Mouse (Mus musculus): ENCODE measurements around the gene Rps27rt. TPM values are rescaled to one million over a fixed set of nuclear protein-coding genes. Genes with fewer than 3 reads are reported as not detected.

Rps27rt gene
- polyA plus RNA-seq, 1 experiment: 36.4 TPM

GRCm38 (mm10) chr9:115012367-115012766 lies 29.8 kb upstream of the Rps27rt start:
- no peak for DNase-seq
- TF ChIP-seq POLR2A (IDR thresholded peaks at IDR 0.05; ENCODE audit: borderline replicate concordance, insufficient read depth, low read length) (no peak), CTCF (IDR thresholded peaks at IDR 0.05; ENCODE audit: borderline replicate concordance, insufficient read depth, low read depth, low read length) (no peak)
- no peaks in the 10 kb centered on the region for H3K27me3 ChIP-seq (ENCODE audit: control insufficient read depth, insufficient read depth, low read length)
- peaks cover 18% of the 10 kb centered on the region; the same call in 1 of the 2 replicates for H3K4me1 ChIP-seq (ENCODE audit: control insufficient read depth, insufficient read depth, low read length)
- WGBS: 29% methylated on average over 12 of the region's 12 CpGs
- no peak overlapping the region for H3K27ac ChIP-seq (ENCODE audit: insufficient read depth, low read length)
- H3K4me3 ChIP-seq (replicated peaks; ENCODE audit: insufficient read depth, low read depth, low read length): no peak overlapping the region

DNA sequence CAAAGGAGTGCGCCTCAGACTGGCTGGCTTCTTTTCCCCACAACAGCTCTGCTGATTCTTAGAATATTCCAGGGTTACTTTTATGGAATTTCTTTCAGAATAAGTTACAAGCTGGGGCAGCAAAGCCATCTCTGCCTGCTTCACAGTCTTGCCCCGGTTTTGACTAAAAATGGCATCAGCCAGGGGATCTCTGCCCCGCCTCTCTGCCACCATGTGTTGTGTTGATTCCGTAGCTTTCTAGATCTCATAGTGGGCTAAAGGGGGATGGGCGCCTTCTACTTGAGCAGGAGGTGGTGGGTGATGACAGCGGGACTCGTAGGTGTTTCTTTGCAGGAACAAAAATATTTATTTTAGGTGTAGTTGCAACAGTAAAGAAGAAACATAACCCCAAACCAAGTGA lies 25.7 kb upstream of the Rps27rt start:
- Histone ChIP-seq H3K27ac (ENCODE audit: insufficient read depth, low read length) (no peak overlapping the region), H3K27me3 (ENCODE audit: control insufficient read depth, insufficient read depth, low read length) (no peaks in the 10 kb centered on the region), H3K4me3 (replicated peaks; ENCODE audit: insufficient read depth, low read depth, low read length) (no peak overlapping the region), H3K4me1 (ENCODE audit: control insufficient read depth, insufficient read depth, low read length) (peaks cover 13% of the 10 kb centered on the region; the same call in 1 of the 2 replicates)
- WGBS: 80% methylated on average over 7 of the region's 7 CpGs
- TF ChIP-seq POLR2A (IDR thresholded peaks at IDR 0.05; ENCODE audit: borderline replicate concordance, insufficient read depth, low read length) (no peak), CTCF (IDR thresholded peaks at IDR 0.05; ENCODE audit: borderline replicate concordance, insufficient read depth, low read depth, low read length) (no peak)
- no peak for DNase-seq

- H3K27ac ChIP-seq (ENCODE audit: insufficient read depth, low read length): no peak overlapping the region
- H3K4me3 ChIP-seq (replicated peaks; ENCODE audit: insufficient read depth, low read depth, low read length): no peak overlapping the region
- no peaks in the 10 kb centered on the region for H3K27me3 ChIP-seq (ENCODE audit: control insufficient read depth, insufficient read depth, low read length)
- DNase-seq: no peak
- H3K4me1 ChIP-seq (ENCODE audit: control insufficient read depth, insufficient read depth, low read length): peaks cover 9% of the 10 kb centered on the region; the same call in 1 of the 2 replicates
- 75% methylated on average over 6 of the region's 6 CpGs for WGBS
- TF ChIP-seq POLR2A (IDR thresholded peaks at IDR 0.05; ENCODE audit: borderline replicate concordance, insufficient read depth, low read length) (no peak), CTCF (IDR thresholded peaks at IDR 0.05; ENCODE audit: borderline replicate concordance, insufficient read depth, low read depth, low read length) (no peak)
Measured at GRCm38 (mm10) chr9:115007776-115008175, 25.2 kb upstream of the Rps27rt start.

- no peak for DNase-seq
- TF ChIP-seq POLR2A (IDR thresholded peaks at IDR 0.05; ENCODE audit: borderline replicate concordance, insufficient read depth, low read length) (no peak), CTCF (IDR thresholded peaks at IDR 0.05; ENCODE audit: borderline replicate concordance, insufficient read depth, low read depth, low read length) (no peak)
- WGBS: 43% methylated on average over 10 of the region's 10 CpGs
- Histone ChIP-seq H3K27ac (ENCODE audit: insufficient read depth, low read length) (no peak overlapping the region), H3K4me3 (replicated peaks; ENCODE audit: insufficient read depth, low read depth, low read length) (no peak overlapping the region), H3K4me1 (ENCODE audit: control insufficient read depth, insufficient read depth, low read length) (peaks cover 3% of the 10 kb centered on the region; the same call in 1 of the 2 replicates), H3K27me3 (ENCODE audit: control insufficient read depth, insufficient read depth, low read length) (no peaks in the 10 kb centered on the region)
Measured at GRCm38 (mm10) chr9:115005446-115005845, 22.9 kb upstream of the Rps27rt start.

DNA sequence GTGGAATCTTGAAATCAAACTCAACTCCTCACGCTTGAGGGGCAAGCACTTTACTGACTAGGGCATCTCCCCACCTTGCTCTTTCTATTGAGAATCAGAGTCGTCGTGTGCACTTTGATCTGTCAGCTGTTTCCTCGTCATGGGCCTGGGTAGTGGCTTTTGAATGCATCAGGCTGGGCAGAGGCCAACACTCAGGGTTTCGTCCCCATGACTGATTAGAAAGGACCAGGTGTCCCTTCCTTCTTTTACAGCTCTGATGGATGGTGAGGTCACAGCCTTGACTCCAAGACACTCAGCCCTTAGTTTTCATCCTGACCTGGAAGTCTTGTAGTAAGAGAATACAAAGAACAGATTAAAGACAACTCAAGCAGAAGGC lies 17.2 kb upstream of the Rps27rt start:
- no peak overlapping the region for H3K27ac ChIP-seq (ENCODE audit: insufficient read depth, low read length)
- DNase-seq: no peak
- 52% methylated on average over 5 of the region's 5 CpGs for WGBS
- TF ChIP-seq POLR2A (IDR thresholded peaks at IDR 0.05; ENCODE audit: borderline replicate concordance, insufficient read depth, low read length) (no peak), CTCF (IDR thresholded peaks at IDR 0.05; ENCODE audit: borderline replicate concordance, insufficient read depth, low read depth, low read length) (no peak)
- no peaks in the 10 kb centered on the region for H3K4me1 ChIP-seq (ENCODE audit: control insufficient read depth, insufficient read depth, low read length)
- no peaks in the 10 kb centered on the region for H3K27me3 ChIP-seq (ENCODE audit: control insufficient read depth, insufficient read depth, low read length)
- H3K4me3 ChIP-seq (replicated peaks; ENCODE audit: insufficient read depth, low read depth, low read length): no peak overlapping the region

DNA sequence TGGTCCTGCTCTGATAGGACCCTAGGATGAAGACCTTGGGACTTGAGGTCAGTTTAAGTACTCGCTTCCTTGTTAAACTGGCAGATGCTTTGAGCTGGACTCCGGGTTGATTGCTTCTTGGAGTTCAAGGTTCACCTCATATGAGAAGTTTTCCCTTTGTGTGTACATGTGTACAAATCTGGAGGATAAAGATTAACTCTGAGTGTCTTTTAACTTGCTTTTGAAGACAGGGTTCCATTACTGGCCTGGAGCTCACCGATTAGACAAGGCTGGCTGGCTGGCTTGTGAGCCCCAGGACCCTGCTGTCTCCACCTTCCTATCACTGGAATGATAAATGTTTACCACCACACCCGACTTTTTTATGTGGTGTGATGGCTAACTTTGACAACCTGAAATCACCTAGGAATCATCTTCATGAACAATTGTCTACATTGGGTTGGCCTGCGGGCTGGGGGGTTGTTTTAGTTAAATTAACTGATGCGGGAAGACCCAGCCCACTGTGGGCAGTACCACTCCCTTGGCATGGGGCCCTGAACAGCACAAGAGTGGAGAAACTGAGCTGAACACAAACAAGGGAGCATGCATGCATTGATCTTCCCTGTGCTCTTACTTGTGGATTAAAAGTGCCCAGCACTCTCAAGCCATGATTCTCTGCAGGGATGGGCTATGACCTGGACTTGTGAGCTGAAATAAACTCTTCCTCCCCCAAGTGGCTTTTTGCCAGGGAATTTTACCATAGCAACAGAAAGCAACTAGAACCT lies 16.7 kb upstream of the Rps27rt start:
- Histone ChIP-seq H3K4me3 (replicated peaks; ENCODE audit: insufficient read depth, low read depth, low read length) (no peak overlapping the region), H3K4me1 (ENCODE audit: control insufficient read depth, insufficient read depth, low read length) (no peaks in the 10 kb centered on the region), H3K27me3 (ENCODE audit: control insufficient read depth, insufficient read depth, low read length) (no peaks in the 10 kb centered on the region), H3K27ac (ENCODE audit: insufficient read depth, low read length) (no peak overlapping the region)
- DNase-seq: no peak
- WGBS: 88% methylated on average over 6 of the region's 6 CpGs
- no peak for TF ChIP-seq POLR2A (IDR thresholded peaks at IDR 0.05; ENCODE audit: borderline replicate concordance, insufficient read depth, low read length)
- TF ChIP-seq CTCF (IDR thresholded peaks at IDR 0.05; ENCODE audit: borderline replicate concordance, insufficient read depth, low read depth, low read length): no peak

DNA sequence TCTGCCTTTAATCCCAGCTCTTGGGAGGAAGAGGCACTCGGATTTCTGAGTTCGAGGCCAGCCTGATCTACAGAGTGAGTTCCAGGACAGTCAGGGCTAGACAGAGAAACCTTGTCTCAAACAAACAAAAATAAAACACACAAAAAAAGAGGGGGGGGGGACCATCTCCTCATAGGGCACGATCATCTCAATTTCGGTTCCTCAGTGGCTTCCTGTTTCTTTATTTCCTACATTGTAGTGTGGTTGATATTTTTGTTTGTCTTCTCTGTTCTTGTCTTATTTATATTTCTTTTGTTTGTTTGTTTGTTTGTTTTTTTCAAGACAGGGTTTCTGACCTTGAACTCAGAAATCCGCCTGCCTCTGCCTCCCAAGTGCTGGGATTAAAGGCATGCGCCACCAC lies 13.9 kb upstream of the Rps27rt start:
- no peak overlapping the region for H3K4me3 ChIP-seq (replicated peaks; ENCODE audit: insufficient read depth, low read depth, low read length)
- 98% methylated on average over 6 of the region's 6 CpGs for WGBS
- TF ChIP-seq CTCF (IDR thresholded peaks at IDR 0.05; ENCODE audit: borderline replicate concordance, insufficient read depth, low read depth, low read length) (no peak), POLR2A (IDR thresholded peaks at IDR 0.05; ENCODE audit: borderline replicate concordance, insufficient read depth, low read length) (no peak)
- H3K27me3 ChIP-seq (ENCODE audit: control insufficient read depth, insufficient read depth, low read length): no peaks in the 10 kb centered on the region
- no peak for DNase-seq
- H3K27ac ChIP-seq (ENCODE audit: insufficient read depth, low read length): no peak overlapping the region
- H3K4me1 ChIP-seq (ENCODE audit: control insufficient read depth, insufficient read depth, low read length): no peaks in the 10 kb centered on the region

- Histone ChIP-seq H3K4me3 (replicated peaks; ENCODE audit: insufficient read depth, low read depth, low read length) (no peak overlapping the region), H3K27me3 (ENCODE audit: control insufficient read depth, insufficient read depth, low read length) (no peaks in the 10 kb centered on the region), H3K4me1 (ENCODE audit: control insufficient read depth, insufficient read depth, low read length) (no peaks in the 10 kb centered on the region), H3K27ac (ENCODE audit: insufficient read depth, low read length) (no peak overlapping the region)
- TF ChIP-seq POLR2A (IDR thresholded peaks at IDR 0.05; ENCODE audit: borderline replicate concordance, insufficient read depth, low read length) (no peak), CTCF (IDR thresholded peaks at IDR 0.05; ENCODE audit: borderline replicate concordance, insufficient read depth, low read depth, low read length) (no peak)
- WGBS: 91% methylated on average over 4 of the region's 4 CpGs
- DNase-seq: no peak
Measured at GRCm38 (mm10) chr9:114995716-114996115, 13.2 kb upstream of the Rps27rt start.
